Mouse (Mus musculus): ENCODE measurements around the gene Tom1l2. TPM values are rescaled to one million over a fixed set of nuclear protein-coding genes. Genes with fewer than 3 reads are reported as not detected.

Gene Tom1l2
- total RNA-seq, 2 experiments from 2014 or later = 83.2 to 85.0 TPM

DNA sequence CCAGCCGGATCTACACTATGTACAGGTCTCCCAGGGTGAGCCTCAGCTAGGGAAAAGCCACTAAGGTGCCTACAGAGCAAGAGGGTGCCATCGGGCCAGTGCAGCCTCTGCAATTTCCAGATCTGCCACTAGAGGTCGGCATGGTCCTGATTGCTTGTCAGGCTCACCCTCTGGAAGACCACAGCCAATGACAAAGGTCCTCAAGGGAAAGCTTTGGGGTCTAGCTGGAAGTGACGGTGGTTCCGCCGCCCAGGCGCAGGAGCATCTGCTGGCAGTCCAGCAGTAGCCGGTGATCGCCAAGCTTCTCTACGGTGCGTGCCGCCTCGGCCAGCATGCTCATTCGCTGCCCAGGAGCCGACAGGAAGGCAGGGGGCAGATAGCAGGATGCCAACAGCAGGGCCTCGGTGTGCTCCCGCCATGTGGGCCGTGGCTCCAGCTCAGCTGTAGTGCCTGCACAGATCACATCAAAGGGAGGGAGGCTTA is 153.0 kb downstream of the Tom1l2 start:
- peak; percentile 97 for DNase-seq

DNA sequence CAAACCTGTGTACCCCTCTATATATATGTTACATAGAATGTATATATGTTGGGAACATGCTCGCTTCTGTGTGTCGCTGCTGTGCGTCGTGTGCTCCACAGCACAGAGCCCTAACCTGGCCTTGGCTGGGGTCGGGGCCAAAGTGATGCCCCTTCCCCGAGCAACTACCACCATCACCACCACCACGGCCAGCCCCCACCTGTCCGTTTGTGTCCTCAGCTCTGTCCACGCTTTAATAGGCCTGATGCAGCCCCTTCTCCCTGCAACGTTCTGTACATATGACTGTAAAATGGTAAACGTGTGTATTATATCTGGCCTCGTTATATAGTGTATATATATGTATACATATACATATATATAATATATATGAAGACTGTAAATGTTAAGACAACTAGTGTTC is 154.1 kb downstream of the Tom1l2 start:
- DNase-seq = no peak

DNA sequence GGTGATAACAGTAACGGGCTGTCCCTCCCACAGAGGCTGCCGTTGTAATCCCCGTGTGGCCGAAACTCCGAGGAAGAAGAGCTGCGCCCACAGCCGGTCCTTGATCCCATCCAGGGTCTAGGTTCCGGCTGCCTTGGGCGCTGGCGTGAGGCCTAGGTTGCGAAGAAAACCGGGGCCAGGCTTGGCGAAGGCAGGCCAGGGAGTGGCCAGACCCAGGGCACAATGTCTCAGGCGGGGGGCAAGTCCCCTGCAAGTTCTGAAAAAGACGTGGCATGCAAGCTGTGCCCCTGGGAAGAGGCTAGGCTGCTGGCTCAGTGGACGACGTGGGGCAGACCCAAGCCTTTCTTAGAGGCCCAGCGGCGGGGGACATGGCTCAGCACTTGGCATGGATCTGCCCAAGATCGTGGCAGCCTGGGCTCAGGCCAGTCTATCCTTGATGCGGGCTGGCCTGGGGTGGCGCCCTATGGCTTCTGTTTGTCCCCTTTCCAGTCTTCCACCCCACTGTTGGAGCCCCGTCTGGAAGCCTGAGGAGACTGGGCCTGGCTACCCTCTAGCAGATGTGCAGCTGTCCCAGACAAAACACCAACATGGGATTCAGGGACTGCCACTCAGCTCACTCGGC is 154.6 kb downstream of the Tom1l2 start:
- no peak for DNase-seq

DNA sequence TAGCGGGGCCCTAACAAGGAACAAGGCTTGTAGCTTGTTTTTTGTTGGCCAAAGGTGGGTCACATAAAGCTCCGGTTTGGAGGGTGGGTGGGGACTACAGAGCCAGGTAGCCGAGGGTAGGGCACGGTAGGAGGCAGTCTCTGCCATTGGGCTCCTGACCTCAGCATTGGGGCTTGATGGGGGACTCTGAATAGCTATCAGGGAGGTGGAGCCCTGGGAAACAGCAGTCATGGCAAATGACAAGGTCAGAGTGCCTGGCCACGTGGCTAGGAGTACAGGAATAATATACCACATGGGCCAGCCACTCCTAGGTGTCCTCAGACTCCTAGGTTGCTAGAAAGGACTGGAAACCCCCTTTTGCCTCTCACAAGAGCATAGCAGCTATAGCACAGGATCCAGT is 156.4 kb downstream of the Tom1l2 start:
- DNase-seq = no peak

DNA sequence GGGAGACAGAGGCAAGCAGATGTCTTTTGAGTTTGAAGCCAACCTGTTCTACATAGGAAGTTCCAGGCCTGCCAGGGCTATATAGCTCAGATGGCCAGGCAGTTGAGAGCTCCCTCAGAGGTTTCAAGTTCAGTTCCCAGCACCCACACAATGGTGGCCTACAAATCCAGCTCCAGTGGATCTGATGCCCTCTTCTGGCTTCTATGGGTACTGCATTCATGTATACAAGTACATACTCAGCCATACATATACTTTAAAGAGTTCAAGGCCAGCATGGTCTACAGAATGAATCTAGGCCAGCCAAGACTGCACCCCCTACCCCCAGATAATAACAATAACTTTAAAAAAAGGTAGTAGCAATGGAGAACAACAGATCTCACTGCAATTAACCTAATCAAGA is 157.6 kb downstream of the Tom1l2 start:
- DNase-seq = no peak

DNA sequence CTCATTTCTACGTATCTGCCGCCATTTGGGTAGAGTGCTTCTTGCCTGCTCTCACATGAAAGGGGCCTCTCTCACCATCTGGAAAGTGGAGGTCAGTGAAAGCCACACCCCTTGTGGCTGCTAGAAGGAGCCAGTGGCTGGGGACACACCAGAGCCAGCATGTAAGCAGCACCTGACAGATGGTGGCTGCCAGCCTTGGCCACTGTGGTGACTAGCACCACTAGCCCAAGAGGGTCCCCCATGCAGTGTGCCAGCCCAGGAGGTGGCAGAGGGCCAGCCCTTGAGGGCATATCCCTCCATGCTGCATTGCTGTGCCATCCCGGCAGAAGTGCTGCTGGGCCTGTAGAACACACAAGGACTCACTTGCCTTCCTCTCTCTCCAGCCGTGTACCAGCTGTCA is 159.1 kb downstream of the Tom1l2 start:
- DNase-seq = peak; percentile 48

DNA sequence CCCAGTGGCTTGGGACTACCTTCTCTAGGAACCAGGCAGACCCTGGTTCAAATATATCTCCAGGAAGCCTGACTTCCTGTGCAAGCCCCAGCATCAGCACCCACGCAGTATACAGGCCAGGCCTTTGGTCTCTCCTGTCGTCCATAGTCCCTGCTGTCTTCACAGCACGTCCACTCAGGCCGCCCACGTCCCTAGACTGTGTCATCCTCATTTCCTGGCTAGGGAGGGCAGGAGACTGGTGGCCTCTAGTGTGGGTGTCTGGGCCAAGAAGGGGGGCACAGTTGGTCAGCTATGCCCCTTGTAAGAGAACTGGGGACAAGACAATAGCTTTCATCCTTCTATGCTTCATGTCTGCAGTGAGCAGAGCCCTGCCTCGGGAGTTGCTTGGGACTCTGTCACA is 160.2 kb downstream of the Tom1l2 start:
- no peak for DNase-seq

DNA sequence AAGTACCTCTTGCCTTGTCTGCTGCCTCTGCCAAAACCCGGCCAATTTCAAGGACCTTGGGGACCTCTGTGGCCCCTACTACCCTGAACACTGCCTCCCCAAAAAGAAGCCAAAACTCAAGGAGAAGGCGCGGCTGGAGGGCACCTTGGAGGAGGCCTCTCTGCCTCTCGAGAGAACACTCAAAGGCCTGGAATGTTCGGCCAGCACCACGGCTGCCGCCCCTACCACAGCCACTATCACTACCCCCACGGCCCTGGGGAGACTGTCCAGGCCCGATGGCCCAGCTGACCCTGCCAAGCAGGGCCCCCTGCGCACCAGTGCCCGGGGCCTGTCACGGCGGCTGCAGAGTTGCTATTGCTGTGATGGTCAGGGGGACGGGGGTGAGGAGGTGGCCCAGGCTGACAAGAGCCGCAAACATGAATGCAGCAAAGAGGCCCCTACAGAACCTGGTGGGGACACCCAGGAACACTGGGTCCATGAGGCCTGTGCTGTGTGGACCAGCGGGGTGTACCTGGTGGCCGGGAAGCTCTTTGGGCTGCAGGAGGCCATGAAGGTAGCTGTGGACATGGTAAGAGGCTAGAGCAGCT is 162.6 kb downstream of the Tom1l2 start:
- DNase-seq = no peak

DNA sequence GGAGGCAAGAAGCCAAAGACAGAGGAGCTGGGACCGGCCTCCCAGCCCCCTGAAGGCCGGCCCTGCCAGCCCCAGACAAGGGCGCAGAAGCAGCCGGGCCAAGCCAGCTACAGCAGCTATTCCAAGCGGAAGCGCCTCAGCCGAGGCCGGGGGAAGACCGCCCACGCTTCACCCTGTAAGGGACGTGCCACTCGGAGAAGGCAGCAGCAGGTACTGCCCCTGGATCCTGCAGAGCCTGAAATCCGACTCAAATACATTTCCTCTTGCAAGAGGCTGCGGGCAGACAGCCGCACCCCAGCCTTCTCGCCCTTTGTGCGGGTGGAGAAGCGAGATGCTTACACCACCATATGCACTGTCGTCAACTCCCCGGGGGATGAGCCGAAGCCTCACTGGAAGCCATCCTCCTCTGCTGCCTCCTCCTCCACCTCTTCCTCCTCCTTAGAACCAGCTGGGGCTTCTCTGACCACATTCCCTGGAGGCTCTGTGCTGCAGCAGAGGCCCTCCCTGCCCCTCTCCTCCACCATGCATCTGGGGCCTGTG is 163.1 kb downstream of the Tom1l2 start:
- peak; percentile 66 for DNase-seq

DNA sequence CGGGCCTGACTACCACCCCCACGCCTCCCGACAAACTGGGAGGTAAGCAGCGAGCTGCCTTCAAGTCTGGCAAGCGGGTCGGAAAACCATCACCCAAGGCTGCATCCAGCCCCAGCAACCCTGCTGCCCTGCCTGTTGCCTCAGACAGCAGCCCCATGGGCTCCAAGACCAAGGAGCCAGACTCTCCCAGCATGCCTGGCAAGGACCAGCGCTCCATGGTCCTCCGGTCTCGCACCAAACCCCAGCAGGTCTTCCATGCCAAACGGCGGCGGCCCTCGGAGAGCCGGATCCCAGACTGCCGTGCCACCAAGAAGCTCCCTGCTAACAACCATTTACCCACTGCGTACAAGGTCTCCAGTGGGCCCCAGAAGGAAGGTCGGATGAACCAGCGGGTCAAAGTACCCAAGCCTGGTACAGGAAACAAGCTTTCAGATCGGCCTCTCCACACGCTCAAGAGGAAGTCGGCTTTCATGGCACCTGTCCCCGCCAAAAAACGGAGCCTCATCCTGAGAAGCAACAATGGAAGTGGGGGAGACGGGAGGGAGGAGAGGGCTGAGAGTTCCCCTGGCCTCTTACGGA is 164.3 kb downstream of the Tom1l2 start:
- no peak for DNase-seq

DNA sequence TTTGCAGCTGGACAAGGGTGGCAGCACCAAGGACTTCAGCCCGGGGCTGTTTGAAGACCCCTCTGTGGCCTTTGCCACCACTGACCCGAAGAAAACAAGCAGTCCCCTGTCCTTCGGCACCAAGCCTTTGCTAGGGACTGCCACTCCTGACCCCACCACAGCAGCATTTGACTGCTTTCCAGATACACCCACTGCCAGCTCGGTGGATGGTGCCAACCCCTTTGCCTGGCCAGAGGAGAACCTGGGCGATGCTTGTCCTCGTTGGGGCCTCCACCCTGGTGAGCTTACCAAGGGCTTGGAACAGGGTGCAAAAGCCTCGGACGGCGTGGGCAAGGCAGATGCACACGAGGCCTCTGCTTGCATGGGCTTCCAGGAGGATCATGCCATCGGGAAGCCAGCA is 165.6 kb downstream of the Tom1l2 start:
- DNase-seq = no peak

DNA sequence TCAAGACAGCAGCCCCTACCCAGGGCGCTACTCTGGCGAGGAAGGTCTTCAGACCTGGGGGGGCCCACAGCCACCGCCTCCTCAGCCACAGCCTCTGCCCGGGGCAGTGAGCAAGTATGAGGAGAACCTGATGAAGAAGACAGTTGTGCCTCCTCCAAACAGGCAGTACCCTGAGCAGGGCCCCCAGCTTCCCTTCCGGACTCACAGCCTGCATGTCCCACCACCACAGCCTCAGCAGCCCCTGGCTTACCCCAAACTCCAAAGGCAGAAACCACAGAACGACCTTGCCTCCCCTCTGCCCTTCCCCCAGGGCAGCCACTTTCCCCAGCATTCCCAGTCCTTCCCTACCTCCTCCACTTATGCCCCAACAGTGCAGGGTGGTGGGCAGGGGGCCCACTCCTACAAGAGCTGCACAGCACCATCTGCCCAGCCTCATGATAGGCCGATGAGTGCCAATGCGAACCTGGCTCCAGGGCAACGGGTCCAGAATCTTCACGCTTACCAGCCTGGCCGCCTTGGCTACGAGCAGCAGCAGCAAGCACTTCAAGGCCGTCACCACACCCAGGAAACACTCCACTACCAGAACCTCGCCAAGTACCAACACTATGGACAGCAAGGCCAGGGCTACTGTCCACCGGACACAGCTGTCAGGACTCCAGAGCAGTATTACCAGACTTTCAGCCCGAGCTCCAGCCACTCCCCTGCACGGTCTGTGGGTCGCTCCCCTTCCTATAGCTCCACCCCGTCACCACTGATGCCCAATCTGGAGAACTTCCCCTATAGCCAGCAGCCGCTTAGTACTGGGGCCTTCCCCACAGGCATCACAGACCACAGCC is 167.1 kb downstream of the Tom1l2 start:
- DNase-seq = no peak

DNA sequence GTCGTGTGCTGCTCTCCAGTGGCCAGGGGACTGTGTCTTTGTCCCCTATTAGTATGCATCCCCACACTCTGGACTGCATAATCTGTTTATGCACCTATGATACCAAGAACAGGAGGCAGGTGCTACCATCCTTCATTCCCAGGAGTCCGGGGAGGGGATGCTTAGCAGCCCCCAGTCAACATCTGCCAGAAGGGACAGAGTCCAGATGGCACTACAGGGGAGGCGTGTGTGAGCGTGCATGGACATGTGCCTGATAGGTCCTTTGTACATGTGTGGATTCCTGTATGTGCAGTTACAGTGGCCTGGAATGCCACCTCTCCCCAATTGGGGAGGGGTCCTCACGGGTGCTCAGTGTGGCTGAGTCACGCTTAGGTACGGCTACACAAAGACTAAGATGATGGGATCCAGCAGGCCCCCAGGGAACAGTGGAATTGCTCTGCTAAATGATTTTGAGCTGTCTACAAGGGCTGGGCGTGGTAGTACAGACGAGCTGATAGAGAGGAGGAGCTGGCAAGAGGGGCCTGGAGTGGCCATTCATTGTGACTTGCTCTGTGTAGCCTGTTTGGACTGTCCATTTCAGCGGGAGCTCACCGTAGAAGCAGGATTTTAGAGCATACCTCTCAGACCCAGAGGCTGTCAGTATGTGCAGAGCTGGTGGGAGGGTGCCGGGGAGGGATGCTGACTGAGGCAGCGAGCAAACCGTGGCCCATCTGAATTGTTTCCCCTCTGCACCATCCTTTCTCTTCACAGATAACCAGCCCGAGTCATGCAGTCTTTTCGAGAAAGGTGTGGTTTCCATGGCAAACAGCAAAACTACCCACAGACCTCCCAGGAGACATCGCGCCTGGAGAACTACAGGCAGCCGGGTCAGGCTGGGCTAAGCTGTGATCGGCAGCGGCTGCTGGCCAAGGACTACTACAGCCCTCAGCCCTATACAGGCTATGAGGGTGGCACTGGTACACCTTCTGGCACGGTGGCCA is 168.1 kb downstream of the Tom1l2 start:
- DNase-seq = no peak

DNA sequence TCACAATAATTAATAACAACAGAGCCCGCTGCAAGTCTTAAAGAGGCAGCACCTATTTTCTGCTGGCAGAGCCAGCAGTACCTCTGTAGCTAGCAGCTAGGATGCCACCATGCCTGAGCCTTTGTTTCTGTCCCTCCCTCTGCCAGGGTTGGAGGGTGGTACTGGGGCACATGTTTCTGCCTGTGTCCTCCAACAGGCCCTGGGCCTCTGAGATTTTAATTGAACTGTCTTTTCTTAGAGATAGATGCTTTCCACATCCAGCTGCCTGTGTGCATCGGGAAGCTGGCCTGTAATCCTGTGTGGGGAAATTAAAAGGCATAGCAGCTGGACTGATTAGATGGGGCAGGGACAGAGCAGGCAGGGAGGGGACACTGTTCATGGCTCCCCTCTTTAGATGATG is 170.0 kb downstream of the Tom1l2 start:
- DNase-seq = no peak

DNA sequence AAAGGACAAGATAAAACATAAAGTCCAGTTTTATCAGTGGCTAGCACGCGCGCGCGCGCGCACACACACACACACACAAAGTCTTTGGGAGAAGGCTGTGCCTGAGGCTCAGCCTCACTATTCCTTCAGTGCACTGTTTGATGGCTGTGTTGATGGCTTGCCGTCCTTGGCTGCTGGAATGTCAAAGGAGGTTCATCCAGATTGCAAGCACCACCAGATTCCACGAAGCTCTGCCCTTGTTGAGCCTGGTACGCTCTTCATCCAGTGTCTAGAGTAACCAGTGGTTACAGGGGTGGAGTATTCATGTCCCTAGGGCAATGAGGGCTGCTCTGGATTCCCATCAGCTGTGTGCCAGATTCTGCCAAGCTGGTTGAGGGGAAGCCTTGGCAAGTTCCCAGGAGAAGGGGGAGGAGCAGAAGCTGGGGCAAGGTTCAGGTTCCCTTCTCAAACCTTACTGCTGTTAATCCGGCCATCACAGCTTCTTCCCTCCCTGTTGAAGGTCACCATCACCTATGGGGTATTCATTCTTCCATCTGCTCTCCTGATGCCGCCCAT is 170.5 kb downstream of the Tom1l2 start:
- peak; percentile 69 for DNase-seq

DNA sequence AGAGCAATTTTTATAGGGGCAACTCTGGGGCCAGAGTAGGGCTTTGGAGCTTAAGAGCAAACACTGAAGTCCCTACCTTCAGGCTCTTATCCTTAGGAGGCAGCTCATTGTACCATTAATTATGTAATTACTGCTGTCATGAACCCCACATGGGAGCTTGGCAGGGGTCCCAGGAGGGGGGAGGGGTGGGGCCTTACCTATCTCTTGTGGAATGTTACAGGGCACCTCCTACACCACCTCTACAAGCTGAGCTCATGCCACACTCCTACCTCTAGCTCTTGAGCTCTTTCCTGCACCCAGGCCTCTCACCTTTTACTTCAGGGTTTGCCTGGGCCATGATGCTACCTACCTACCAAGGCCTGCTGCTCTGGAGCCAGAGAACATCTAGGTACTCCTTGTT is 174.2 kb downstream of the Tom1l2 start:
- peak; percentile 62 for DNase-seq

DNA sequence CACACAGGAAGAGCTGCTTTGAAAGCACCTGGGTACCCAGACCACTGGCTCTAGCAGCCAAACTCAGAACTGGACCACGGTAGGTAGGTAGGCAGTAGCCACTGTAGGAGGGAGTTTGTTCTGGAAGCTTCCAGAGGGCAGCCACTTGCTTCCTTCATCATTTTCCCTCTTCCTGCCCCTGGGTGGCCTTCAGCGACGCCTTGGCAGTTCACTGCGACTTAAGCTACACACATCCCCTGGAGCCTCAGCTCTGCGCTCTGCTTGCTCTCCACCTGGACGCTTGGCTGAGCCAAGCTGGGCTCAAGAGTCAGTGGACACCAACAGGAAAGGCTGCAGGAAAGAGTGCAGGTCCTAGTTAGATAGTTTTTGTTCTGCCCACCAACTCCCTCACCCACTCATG is 174.7 kb downstream of the Tom1l2 start:
- no peak for DNase-seq

DNA sequence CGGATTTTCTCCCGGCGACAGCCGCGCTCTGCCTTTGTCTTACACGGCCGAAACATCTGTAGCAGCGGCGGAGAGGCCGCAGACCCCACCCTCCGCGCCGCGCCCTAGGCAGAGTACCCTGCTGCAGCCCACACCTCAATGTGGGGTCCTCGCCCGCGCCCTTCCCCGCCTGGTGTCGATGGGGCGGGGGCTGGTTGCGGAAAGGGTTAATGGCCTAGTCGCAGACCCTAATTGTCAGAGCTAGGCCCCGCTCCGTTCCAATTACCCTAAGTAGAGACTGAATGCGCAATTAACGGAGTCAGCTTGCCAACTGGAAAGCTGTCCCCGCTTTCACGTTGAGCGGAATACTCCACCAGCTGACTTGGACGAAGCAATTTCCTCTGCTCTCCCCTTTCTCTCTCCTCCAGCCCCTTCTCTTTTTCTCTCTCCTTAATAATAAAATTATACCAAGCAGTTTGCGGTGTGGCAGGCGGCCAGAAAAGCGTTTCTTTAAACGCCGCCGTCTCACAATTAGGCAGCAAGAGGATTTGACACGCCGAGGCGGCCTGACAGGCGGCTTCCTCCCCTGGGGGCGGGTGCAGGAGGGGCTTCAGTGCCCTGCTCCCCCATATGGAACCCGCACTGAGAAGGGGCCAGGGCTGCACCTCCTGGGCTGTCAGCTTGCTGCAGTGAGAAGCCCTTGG is 175.6 kb downstream of the Tom1l2 start:
- DNase-seq = peak; percentile 55

Measured in heart, postnatal 4 days (tissue).